Mouse (Mus musculus) layer of hippocampus, postnatal 36 days (tissue): ENCODE data around the gene Eme1. TPM values are rescaled to one million over a fixed set of nuclear protein-coding genes. Genes with fewer than 3 reads are reported as not detected.
A peak's percentile ranks its signal among the peaks of the same experiment; 100 is the strongest.

Experiments used
- DNase-seq, 2 experiments: peaks; one replicate each; pipeline ENCODE4 v3.0.0; 2022
- total RNA-seq, 2 experiments: library from RNA; stranded (reverse); gene quantifications; 2 replicates each; pipeline ENCODE4 v1.2.3; 2021

Eme1 gene
- total RNA-seq, 2 experiments from 2014 or later = not detected

DNA sequence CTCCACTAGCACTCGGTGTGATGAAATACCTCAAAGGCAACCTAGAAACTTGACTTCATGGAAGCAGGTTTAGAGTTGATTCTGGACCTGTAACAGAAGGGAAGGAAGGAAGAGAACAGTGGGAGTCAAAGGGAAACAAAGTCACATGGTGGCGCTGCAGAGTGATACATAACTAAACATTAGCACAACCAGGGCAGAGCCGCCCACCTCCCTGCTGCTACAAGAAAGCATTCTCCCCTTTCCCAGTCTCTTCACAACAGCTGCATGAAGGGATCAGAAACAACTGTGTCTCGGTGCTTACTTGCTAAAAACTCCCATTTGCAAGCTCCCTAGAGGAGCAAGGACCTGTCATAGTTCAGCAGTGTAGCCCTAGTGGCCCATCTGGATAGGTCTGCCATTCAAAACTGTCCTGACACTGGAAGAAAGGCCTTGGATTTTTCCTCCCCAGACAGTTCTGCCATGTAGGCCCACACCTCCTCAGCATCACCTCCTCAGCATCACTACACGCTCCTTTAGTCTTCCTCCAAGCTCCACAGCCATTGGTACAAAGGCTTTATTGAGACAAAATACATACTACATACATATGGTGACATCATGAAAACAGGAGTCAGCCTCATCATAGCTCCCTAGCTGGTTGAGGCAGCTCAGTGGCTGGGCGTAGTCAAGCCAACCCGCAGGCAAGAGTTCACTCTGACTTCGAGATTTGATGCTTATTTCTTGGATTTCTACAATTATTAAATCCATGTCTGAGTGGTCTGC lies 9.1 kb downstream of the Eme1 start:
- DNase-seq = peak; percentile 20 to 34

GRCm38 (mm10) chr11:94634431-94634830 lies 19.3 kb downstream of the Eme1 start:
- no peak for DNase-seq

GRCm38 (mm10) chr11:94632988-94633387 lies 20.8 kb downstream of the Eme1 start:
- no peak for DNase-seq

DNA sequence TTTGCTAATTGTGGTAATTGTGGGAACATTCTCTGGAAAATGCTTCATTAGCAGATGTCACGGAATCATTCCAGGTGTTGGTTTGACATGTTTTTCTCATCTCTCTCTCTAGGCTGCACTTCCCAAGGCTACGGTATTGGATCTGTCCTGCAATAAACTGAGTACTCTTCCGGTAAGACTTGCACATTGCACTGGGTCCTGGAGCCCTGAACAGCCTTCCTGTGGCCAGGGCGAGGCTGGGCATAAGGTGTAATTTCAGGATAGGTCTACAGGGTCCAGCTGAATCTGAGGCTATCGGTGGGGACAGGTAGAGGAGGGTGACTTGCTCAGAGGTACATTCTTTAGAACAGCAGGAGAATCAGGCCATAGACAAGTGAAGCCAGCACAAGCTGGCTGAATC lies 21.8 kb downstream of the Eme1 start:
- no peak for DNase-seq

DNA sequence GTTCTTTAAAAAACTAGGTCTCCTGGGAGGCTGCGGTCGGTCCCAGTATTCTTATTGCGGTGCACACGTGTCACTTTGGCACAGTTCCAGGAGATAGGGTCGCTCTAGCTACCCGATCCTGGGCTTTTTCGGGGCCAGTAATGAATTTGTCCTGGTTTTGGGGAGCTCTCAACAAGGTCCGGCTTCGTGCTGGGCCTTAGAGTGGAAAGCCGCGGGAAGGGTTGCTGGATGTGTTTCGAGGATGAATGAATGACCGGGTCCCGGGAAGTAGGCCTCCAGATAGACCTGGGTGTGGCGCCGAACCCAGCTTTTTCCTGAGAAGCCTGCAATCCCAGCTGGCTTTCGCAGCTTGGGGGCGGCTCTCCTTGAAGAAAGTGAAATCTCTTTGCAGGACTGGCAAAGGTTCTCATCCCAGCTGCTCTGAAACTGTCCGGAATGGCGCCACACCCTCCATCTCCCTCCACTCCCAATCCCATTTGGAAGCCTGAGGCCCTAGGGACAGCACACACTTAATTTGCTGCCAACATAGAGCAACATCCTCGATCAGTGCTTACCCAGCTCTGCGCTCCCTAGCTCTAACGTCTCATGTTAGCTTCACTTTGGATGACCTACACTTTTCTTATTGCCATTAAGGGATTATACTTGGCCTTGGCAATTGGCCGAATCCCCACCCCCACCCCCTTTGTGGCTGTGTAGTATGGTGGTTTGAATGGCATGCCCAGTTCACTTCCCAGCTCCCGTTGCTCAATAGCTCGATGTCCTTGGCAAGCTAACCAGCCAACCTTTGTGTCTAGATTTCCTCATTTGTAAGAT lies 23.4 kb downstream of the Eme1 start:
- DNase-seq = no peak

DNA sequence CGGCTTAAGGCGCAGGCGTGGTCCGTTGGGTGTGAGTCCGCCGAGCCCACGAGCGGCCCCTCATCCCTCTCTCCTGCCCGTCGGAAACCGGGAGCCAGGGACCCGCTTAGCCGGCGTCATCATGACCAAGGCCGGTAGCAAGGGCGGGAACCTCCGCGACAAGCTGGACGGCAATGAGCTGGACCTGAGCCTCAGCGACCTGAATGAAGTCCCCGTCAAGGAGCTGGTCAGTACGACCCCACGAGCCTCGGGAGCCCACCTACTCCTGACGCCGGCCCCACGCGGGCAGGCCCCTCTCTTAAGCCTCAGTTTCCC lies 23.9 kb downstream of the Eme1 start:
- no peak for DNase-seq

DNA sequence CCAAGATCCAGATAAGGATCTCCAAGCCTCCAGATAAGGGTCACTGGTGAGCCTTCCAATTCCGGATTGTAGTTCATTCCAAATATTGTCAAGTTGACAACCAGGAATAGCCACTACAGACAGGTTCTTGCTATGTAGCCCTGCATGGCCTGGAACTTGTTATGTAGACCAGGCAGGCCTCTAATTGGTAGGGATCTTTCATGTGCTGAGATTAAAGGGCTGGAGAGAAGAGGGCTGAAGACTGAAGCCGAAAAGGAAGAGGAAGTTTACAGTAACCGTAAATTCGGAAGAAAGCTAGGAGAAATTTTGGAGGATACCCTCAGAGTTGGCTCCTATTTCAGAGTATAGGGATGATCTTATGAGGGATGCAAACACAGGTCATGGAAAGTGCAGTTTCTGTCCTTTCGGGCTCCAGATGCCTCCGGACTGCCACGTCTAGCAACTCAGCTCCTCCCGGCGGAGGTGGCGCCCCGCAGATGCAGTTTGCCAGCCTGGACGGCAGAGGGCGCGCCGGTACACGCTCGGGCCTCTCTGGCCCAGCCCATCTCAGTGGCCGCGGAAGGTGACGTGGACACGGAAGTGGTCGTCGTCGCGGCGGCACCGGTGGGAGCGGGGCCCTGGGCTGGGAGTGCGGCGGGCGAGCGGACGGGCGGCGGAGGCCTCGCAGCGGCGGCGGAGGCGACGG lies 24.4 kb downstream of the Eme1 start, which contains the start of gene Lrrc59:
Lrrc59 (plus strand) TSS at position 569 of the 685 bp plus-strand sequence.
- DNase-seq = peak; percentile 93 to 95

DNA sequence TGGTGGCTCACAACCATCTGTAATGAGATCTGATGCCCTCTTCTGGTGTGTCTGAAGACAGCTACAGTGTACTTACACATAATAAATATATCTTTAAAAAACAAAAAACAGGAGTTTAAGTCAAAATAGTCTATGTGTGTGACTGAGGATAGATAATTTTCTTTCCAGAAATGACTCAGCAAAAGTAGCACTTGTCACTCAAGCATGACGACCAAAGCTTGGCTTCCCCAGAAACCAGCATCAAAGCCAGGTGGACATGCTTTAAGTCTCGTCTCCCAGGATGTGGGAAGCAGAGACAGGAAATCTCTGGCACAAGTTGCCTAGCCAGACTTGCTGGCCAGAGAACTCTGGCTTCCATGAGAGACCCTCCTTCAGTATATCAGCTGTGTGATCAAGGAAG lies 31.6 kb downstream of the Eme1 start:
- no peak for DNase-seq

- no peak for DNase-seq
These were observed 32.3 kb downstream of the Eme1 start for GRCm38 (mm10) chr11:94621458-94621852.

DNA sequence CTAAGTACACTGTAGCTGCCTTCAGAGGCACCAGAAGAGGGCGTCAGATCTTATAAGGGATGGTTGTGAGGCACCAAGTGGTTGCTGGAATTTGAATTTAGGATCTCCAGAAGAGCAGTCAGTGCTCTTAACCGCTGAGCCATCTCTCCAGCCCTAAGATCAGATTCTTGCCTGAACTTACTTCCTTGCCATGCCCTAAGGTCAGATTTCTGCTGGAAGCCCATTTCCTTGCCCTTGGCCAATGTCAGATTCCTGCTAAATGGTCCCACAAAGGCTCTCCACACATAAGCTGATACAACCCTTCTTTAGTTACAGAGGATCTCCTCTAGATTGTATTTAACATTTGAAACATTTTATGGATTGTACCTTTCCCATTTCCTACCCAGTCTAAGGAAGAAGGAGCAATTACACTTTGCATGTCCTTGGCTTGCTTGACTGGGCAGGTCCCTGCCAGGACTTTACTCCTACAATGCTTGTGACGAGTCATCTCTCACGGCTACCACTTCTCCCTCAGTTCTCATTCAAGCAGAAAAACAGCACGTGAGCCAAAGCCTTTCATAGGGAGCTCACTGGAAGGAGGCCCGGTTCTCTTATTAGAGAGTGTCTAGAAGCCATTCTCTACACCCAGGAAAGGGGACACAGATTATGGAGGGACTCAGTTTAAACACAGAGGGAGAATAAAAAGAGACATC lies 32.9 kb downstream of the Eme1 start:
- no peak for DNase-seq

- DNase-seq = no peak
These were observed 36.1 kb downstream of the Eme1 start for GRCm38 (mm10) chr11:94617646-94618045.

- DNase-seq = no peak
These were observed 38.3 kb downstream of the Eme1 start for GRCm38 (mm10) chr11:94615494-94615893.

DNA sequence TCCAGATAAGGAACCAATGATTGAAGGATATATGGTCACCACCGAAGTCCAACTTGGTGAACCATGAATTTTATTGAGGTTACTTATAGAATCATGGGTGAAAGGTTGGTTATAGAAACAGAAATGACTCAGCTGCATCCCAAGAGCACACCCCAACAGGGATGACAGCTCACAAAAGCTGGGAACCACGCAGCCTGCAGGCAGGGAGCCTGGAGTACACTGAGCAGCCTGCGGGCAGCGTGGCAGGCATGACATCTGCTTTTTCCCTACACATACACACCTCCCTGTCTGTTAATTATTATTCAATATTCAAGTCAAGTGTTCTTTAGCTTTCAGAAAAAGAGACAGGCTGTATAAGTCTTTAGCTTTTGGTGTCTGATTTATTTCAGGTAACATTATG lies 39.2 kb downstream of the Eme1 start:
- DNase-seq = no peak

GRCm38 (mm10) chr11:94610744-94611740 lies 42.7 kb downstream of the Eme1 start:
- DNase-seq = no peak

- DNase-seq = no peak
These were observed 51.3 kb downstream of the Eme1 start for GRCm38 (mm10) chr11:94602356-94602955.

- DNase-seq = peak; percentile 23 to 43
These were observed 52.2 kb downstream of the Eme1 start, which contains the start of gene Acsf2 for GRCm38 (mm10) chr11:94601321-94602281. Gene Acsf2, minus strand, starts transcription at chr11:94601871.

GRCm38 (mm10) chr11:94600447-94600846 lies 53.3 kb downstream of the Eme1 start:
- DNase-seq = no peak

- DNase-seq = no peak
These were observed 55.2 kb downstream of the Eme1 start for GRCm38 (mm10) chr11:94598437-94599120.

DNA sequence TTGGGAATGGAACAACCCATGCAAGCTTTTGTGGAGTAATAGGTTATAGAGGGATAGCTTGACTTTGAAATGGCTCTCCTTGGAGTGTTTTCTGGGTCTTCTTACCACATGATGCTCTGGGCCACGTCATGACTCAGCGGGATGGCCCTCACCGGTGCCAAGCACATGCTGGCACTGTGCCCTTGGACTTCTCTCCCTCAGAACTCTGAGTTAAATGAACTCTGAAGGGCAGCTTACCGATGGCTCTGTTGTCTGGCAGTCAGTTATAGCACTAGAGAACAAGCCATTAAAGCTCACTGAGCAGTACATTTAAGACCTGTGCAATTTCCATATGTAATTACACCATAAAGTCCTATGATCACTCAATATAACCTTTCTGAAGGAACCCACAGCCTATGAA lies 56.4 kb downstream of the Eme1 start:
- no peak for DNase-seq
